20 mouse cellular contexts compared by ENCODE assay signal in genomic region chr9:78578824-78579223, GRCm38 (mm10). TPM values are rescaled to one million over a fixed set of nuclear protein-coding genes. Genes with fewer than 3 reads are reported as not detected.
A peak's percentile ranks its signal among the peaks of the same experiment; 100 is the strongest.
DNase-seq lines count a peak whose midpoint lies in the region; ATAC-seq and TF ChIP-seq lines count a peak whose summit lies in the region.
"Had no signal": no experiment of that assay in that cellular context is flagged by ENCODE, and none has a peak within 500 bp of the region (broad histone marks: within the 10 kb centered on the region; RNA-seq: fewer than 3 reads in every experiment).

No protein-coding gene starts in this region.

- intact Hi-C loops in heart, postnatal 36 days (cut with DNase I): no loop called here

- no peak for ATAC-seq in heart, embryonic 11.5 days (replicated peaks; ENCODE audit: insufficient number of reproducible peaks, low FRiP score, low TSS enrichment)
- peak; percentile 69 for ATAC-seq in intestine, embryonic 15.5 days
- peak; percentile 71 for ATAC-seq in megakaryocyte, adult 5-6 weeks (ENCODE audit: poor library complexity, severe bottlenecking)
- ATAC-seq: forebrain, embryonic 13.5 days; forebrain, postnatal 0 days had no signal

- H3K27ac ChIP-seq in heart, embryonic 11.5 days (ENCODE audit: low read depth, low read length): no peak overlapping the region
- peak overlapping the region; percentile 35; the same call in 1 of the 2 replicates for H3K27ac ChIP-seq in bone marrow macrophage, adult 2 months (ENCODE audit: insufficient read depth, low read depth, low read length)
- H3K27ac ChIP-seq in intestine, embryonic 15.5 days: no peak overlapping the region
- H3K27ac ChIP-seq in thymus, adult 2 months (ENCODE audit: control insufficient read depth, insufficient read depth, low read length): no peak overlapping the region
- H3K27ac ChIP-seq: embryonic facial prominence, embryonic 10.5 days; forebrain, embryonic 13.5 days; heart, embryonic 13.5 days; hindbrain, embryonic 13.5 days had no signal

- H3K9ac ChIP-seq in heart, embryonic 11.5 days (ENCODE audit: low read depth, low read length): no peak overlapping the region
- no peak overlapping the region for H3K9ac ChIP-seq in intestine, embryonic 15.5 days
- H3K9ac ChIP-seq: forebrain, embryonic 13.5 days; forebrain, postnatal 0 days; heart, embryonic 13.5 days; hindbrain, embryonic 13.5 days had no signal

- H3K36me3 ChIP-seq in heart, embryonic 11.5 days (ENCODE audit: control insufficient read depth, insufficient read depth, low read length): peaks cover 10% of the 10 kb centered on the region; the same call in 1 of the 2 replicates
- H3K36me3 ChIP-seq in intestine, embryonic 15.5 days: peaks cover 7% of the 10 kb centered on the region; the same call in 1 of the 2 replicates
- peaks cover 20% of the 10 kb centered on the region for H3K36me3 ChIP-seq in thymus, adult 2 months (ENCODE audit: control insufficient read depth, insufficient read depth, low read length)

- no peaks in the 10 kb centered on the region for H3K27me3 ChIP-seq in heart, embryonic 11.5 days (ENCODE audit: control insufficient read depth, insufficient read depth, low read length)
- H3K27me3 ChIP-seq in intestine, embryonic 15.5 days (replicated peaks): no peaks in the 10 kb centered on the region
- no peaks in the 10 kb centered on the region for H3K27me3 ChIP-seq in thymus, adult 2 months (ENCODE audit: control insufficient read depth, insufficient read depth, low read length)
- H3K27me3 ChIP-seq: forebrain, embryonic 13.5 days; heart, embryonic 13.5 days; hindbrain, embryonic 13.5 days had no signal

- TF ChIP-seq POLR2A in bone marrow macrophage, adult 2 months (IDR thresholded peaks at IDR 0.05; ENCODE audit: borderline replicate concordance, low read depth, low read length): no peak
- TF ChIP-seq POLR2A in thymus, adult 2 months (IDR thresholded peaks at IDR 0.05; ENCODE audit: control insufficient read depth, extremely low read depth, insufficient read depth, low read length, poor library complexity): no peak

- H3K4me1 ChIP-seq in heart, embryonic 11.5 days (ENCODE audit: control insufficient read depth, insufficient read depth, low read length): no peaks in the 10 kb centered on the region
- peaks cover 21% of the 10 kb centered on the region for H3K4me1 ChIP-seq in bone marrow macrophage, adult 2 months (ENCODE audit: control insufficient read depth, insufficient read depth, low read length)
- H3K4me1 ChIP-seq in intestine, embryonic 15.5 days (replicated peaks): no peaks in the 10 kb centered on the region
- H3K4me1 ChIP-seq in thymus, adult 2 months (replicated peaks; ENCODE audit: control insufficient read depth, insufficient read depth, low read length): no peaks in the 10 kb centered on the region
- H3K4me1 ChIP-seq: hindbrain, embryonic 13.5 days had no signal

- no peak for TF ChIP-seq CTCF in bone marrow macrophage, adult 2 months (IDR thresholded peaks at IDR 0.05; ENCODE audit: low read depth, low read length)
- no peak for TF ChIP-seq CTCF in thymus, adult 2 months (IDR thresholded peaks at IDR 0.05; ENCODE audit: borderline replicate concordance, control insufficient read depth, extremely low read depth, insufficient read depth, low read length, poor library complexity)

- WGBS in heart, embryonic 11.5 days (ENCODE audit: insufficient replicate concordance): 86% methylated on average over 7 of the region's 7 CpGs
- 70% methylated on average over 7 of the region's 7 CpGs for WGBS in intestine, embryonic 15.5 days
- 25% methylated on average over 7 of the region's 7 CpGs for WGBS in thymus, adult 2 months

- peak; percentile 72 for DNase-seq in heart, adult 11 months
- DNase-seq in thymus, adult 2 months: no peak
- DNase-seq in heart, postnatal 36 days: no peak
- no peak for DNase-seq in testis, postnatal 14 days (ENCODE audit: low spot score)
- DNase-seq: adrenal gland, adult 8-10 months; adrenal gland, postnatal 36 days; cerebellum, adult 11 months; cerebellum, adult 9-10 months; cerebellum, postnatal 25 days; forebrain, postnatal 0 days; heart, postnatal 4 days; kidney, adult 11 months had no signal

- no peak overlapping the region for H3K4me3 ChIP-seq in heart, embryonic 11.5 days (ENCODE audit: low read depth, low read length)
- H3K4me3 ChIP-seq in bone marrow macrophage, adult 2 months (ENCODE audit: insufficient read depth, low read length): no peak overlapping the region
- H3K4me3 ChIP-seq in intestine, embryonic 15.5 days (replicated peaks): no peak overlapping the region
- H3K4me3 ChIP-seq in thymus, adult 2 months (ENCODE audit: control insufficient read depth, insufficient read depth, low read length): no peak overlapping the region
- H3K4me3 ChIP-seq: embryonic facial prominence, embryonic 10.5 days; forebrain, embryonic 13.5 days; heart, embryonic 13.5 days; hindbrain, embryonic 13.5 days had no signal

- H3K9me3 ChIP-seq in heart, embryonic 11.5 days (replicated peaks; ENCODE audit: control insufficient read depth, low read length): no peaks in the 10 kb centered on the region
- H3K9me3 ChIP-seq in intestine, embryonic 15.5 days: no peaks in the 10 kb centered on the region
- H3K9me3 ChIP-seq: embryonic facial prominence, embryonic 10.5 days; forebrain, embryonic 13.5 days; heart, embryonic 13.5 days; hindbrain, embryonic 13.5 days had no signal

- no peak overlapping the region for H3K4me2 ChIP-seq in heart, embryonic 11.5 days
- no peak overlapping the region for H3K4me2 ChIP-seq in intestine, embryonic 15.5 days (replicated peaks)
- H3K4me2 ChIP-seq: forebrain, embryonic 13.5 days; heart, embryonic 13.5 days; hindbrain, embryonic 13.5 days had no signal

RNA-seq across cellular contexts. Expression of gene Slc17a5, which starts 9.0 kb away (rescaled TPM):
- 7.4 and 7.7 TPM in 2 replicates for polyA plus RNA-seq in heart, embryonic 11.5 days (2014; fragmentation: Nextera tagmentation; extraction: Ambion mirVana)
- 44.2 and 46.5 TPM in 2 replicates for polyA plus RNA-seq in bone marrow macrophage, adult 2 months (2012; ENCODE audit: insufficient read depth, insufficient read length, missing spikeins)
- 39.6 and 49.8 TPM in 2 replicates for polyA plus RNA-seq in intestine, embryonic 15.5 days (2015; fragmentation: Nextera tagmentation; extraction: Ambion mirVana)
- 8.8 and 10.2 TPM in 2 replicates for total RNA-seq in megakaryocyte, adult 5-6 weeks (2015)
- 5.6 and 8.0 TPM in 2 replicates for total RNA-seq in megakaryocyte, adult 5-6 weeks (2017)
- polyA plus RNA-seq in thymus, adult 2 months (2012; rRNA removed): 15.5 and 16.6 TPM in 2 replicates
- 1 to 10 TPM; 6.5 to 6.9 TPM for total RNA-seq in heart, postnatal 36 days (2021)

RNA-seq across cellular contexts. Expression of gene Cd109, which starts 36.5 kb away (rescaled TPM):
- polyA plus RNA-seq in heart, embryonic 11.5 days (2014; fragmentation: Nextera tagmentation; extraction: Ambion mirVana): 1.7 TPM in 2 replicates
- polyA plus RNA-seq in bone marrow macrophage, adult 2 months (2012; ENCODE audit: insufficient read depth, insufficient read length, missing spikeins): 2.8 and 4.1 TPM in 2 replicates
- polyA plus RNA-seq in intestine, embryonic 15.5 days (2015; fragmentation: Nextera tagmentation; extraction: Ambion mirVana): 5.1 and 5.9 TPM in 2 replicates
- total RNA-seq in megakaryocyte, adult 5-6 weeks (2015): 2.0 and 3.2 TPM in 2 replicates
- 2.2 and 2.5 TPM in 2 replicates for total RNA-seq in megakaryocyte, adult 5-6 weeks (2017)
- 0.17 and 0.23 TPM in 2 replicates for polyA plus RNA-seq in thymus, adult 2 months (2012; rRNA removed)
- 1 to 10 TPM; 1.6 to 1.9 TPM for total RNA-seq in heart, postnatal 36 days (2021)
